Mouse (Mus musculus) mouse embryonic stem cell (cell line): ENCODE measurements around the gene Mlxipl.

Experiments
- in situ Hi-C, 2 experiments: fragments of 300-500 bp; cut with MboI; formaldehyde crosslinking; loops; 1 replicate in 1 of 2; 3 replicates in 1 of 2; pipeline ENCODE4 v1.14.3; 2019 to 2020; ENCODE audit warnings: low sequenced_read_pairs in 2 of 2, low pct_unique_long_range_greater_than_20kb in 1 of 2, mixed read lengths in 1 of 2; ENCODE audit not compliant: unreplicated experiment in 1 of 2

Gene Mlxipl

GRCm38 (mm10) chr5:135077564-135078481 is 11.9 kb upstream of the Mlxipl start, which contains the start of gene Vps37d:
TSS of gene Vps37d (minus strand) at chr5:135078266.
- in situ Hi-C loops = no loop called here

GRCm38 (mm10) chr5:135078482-135078810 is 11.2 kb upstream of the Mlxipl start:
- in situ Hi-C loops = no loop called here

DNA sequence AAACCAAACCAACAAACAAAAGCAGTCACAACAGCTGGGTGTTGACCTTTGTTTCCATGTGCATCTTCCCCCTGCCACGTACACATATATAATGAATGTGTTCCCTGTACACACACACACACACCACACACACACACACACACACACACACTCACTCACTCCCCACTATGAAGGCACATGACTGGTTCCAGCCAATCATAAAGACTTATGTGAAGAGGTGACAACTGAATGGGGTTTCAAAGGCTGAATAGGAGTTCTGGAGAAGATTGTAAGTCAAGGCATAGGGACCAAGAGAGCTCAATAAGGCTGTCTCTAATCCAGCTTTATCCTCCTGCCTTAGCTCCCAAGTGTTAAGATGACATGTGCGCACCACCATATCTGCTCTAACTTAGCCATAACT is 10.1 kb upstream of the Mlxipl start:
- in situ Hi-C loops = no loop called here

- in situ Hi-C loops = no loop called here
Observed at GRCm38 (mm10) chr5:135080539-135080938, 9.2 kb upstream of the Mlxipl start.

- in situ Hi-C loops = no loop called here
Observed at GRCm38 (mm10) chr5:135086871-135087270, 2.8 kb upstream of the Mlxipl start.

GRCm38 (mm10) chr5:135100981-135101380 is 11.3 kb downstream of the Mlxipl start:
- in situ Hi-C loops = loop anchor here (25.0 kb wide), 1 partner anchor 189 kb away; the partner anchor contains the start of genes Cldn13 (in 2 of the 2) and Tmem270 (in 2 of the 2)

GRCm38 (mm10) chr5:135103999-135104660 is 14.4 kb downstream of the Mlxipl start:
- in situ Hi-C loops = loop anchor here (25.0 kb wide), 1 partner anchor 192 kb away; the partner anchor contains the start of genes Cldn13 (in 2 of the 2) and Tmem270 (in 2 of the 2)

DNA sequence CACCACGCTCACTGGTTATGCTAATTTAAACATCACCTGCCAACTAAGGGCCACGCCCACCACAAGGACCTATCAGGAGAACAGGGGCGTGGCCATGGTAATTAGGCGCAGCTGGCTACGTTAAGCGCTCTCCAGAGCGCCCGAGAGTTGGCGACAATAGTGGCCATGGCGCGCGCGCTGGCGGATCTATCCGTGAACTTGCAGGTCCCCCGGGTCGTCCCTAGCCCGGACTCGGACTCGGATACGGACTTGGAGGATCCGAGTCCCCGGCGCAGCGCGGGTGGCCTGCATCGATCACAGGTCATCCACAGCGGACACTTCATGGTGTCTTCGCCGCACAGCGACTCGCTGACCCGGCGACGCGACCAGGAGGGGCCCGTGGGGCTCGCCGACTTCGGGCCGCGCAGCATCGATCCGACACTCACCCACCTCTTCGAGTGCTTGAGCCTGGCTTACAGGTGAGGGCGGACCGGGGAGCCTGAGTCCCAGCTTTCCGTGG is 17.1 kb downstream of the Mlxipl start:
- in situ Hi-C loops = loop anchor here (25.0 kb wide), 1 partner anchor 195 kb away; the partner anchor contains the start of genes Cldn13 (in 2 of the 2) and Tmem270 (in 2 of the 2)

GRCm38 (mm10) chr5:135107521-135108501 is 18.1 kb downstream of the Mlxipl start:
- in situ Hi-C loops = loop anchor here (25.0 kb wide), 1 partner anchor 196 kb away; the partner anchor contains the start of genes Cldn13 (in 2 of the 2) and Tmem270 (in 2 of the 2)

DNA sequence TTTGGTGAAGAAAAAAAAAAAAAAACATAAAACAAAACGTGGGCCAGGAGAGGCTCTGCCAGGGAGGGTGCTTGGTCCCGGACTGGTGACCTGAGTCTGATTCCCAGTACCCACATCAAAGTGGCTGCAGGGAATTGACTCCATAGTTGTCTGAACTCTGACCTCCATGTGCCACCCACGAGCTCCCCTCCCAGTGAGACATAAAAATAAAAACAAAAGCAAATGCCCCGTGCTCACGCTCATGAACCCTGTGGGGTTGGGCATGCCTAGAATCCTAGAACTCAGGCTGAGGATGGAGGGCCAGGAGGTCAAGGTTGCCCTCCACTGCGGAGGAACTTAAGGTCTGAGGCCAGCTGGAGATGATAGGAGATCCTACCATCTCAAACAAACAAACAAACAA is 19.3 kb downstream of the Mlxipl start:
- in situ Hi-C loops = loop anchor here (25.0 kb wide), 1 partner anchor 197 kb away; the partner anchor contains the start of genes Cldn13 (in 2 of the 2) and Tmem270 (in 2 of the 2)

- in situ Hi-C loops = loop anchor here (25.0 kb wide), 1 partner anchor 197 kb away; the partner anchor contains the start of genes Cldn13 (in 2 of the 2) and Tmem270 (in 2 of the 2)
Observed at GRCm38 (mm10) chr5:135109426-135109825, 19.7 kb downstream of the Mlxipl start.

DNA sequence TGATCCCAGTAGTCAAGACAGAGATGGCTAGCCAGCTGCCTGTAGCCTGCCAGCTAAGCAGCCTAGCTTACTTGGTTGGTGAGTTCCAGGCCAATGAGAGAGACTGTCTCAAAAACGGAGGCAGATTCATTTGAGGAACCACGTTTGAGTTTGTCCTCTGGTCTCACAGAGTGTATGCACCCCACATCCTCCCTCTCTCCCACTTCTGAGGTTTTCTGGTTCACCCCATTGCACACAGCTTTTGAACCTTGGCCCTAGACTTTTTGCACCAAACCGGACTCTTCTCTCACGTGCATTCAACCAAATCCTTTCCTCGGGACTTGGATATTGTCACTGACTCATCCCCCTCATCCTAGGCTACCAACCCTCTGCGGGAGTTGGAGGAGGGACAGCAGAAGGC is 20.3 kb downstream of the Mlxipl start:
- in situ Hi-C loops = loop anchor here (25.0 kb wide), 1 partner anchor 198 kb away; the partner anchor contains the start of genes Cldn13 (in 2 of the 2) and Tmem270 (in 2 of the 2)

- in situ Hi-C loops = loop anchor here (25.0 kb wide), 1 partner anchor 201 kb away; the partner anchor contains the start of genes Cldn13 (in 2 of the 2) and Tmem270 (in 2 of the 2)
Observed at GRCm38 (mm10) chr5:135113782-135114181, 24.1 kb downstream of the Mlxipl start.

DNA sequence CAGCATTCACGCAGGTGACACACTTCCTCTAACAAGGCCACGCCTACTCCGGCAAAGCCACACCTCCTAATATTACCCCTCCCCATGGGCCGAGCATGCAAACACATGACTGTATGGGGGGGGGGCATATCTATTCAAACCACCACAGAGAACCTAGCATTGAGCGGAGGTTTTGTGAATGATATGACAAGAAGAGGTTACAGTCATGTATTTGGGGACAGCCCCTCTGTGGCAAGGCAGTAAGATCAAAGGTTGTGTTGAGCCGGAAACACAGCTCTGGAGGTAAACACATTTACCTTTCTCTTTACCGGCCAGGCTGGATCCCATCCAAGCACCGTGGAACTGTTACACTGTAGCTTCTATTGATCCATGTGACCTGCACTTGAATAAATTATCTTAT is 25.6 kb downstream of the Mlxipl start:
- in situ Hi-C loops = loop anchor here (25.0 kb wide), 1 partner anchor 203 kb away; the partner anchor contains the start of genes Cldn13 (in 2 of the 2) and Tmem270 (in 2 of the 2)

- in situ Hi-C loops = loop anchor here (25.0 kb wide), 1 partner anchor 206 kb away; the partner anchor contains the start of genes Cldn13 (in 2 of the 2) and Tmem270 (in 2 of the 2)
Observed at GRCm38 (mm10) chr5:135118589-135119081, 28.9 kb downstream of the Mlxipl start.

DNA sequence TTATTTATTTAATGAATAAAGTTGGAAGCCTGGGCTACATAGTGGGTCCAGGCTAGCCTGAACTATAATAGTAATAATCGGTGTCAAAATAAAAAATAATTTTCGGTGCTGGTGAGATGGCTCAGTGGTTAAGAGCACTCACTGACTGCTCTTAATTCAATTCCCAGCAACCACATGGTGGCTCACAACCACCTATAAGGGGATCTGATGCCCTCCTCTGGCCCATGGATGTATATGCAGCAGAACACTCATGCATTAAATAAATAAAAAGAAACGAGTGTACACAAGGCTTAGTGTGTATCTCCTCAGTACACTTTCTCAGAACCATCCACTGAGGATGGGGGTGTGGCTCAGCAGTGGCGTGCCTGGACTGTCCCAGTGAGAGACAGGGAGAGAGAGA is 31.1 kb downstream of the Mlxipl start:
- in situ Hi-C loops = loop anchor here (25.0 kb wide), 1 partner anchor 208 kb away; the partner anchor contains the start of genes Cldn13 (in 2 of the 2) and Tmem270 (in 2 of the 2)

DNA sequence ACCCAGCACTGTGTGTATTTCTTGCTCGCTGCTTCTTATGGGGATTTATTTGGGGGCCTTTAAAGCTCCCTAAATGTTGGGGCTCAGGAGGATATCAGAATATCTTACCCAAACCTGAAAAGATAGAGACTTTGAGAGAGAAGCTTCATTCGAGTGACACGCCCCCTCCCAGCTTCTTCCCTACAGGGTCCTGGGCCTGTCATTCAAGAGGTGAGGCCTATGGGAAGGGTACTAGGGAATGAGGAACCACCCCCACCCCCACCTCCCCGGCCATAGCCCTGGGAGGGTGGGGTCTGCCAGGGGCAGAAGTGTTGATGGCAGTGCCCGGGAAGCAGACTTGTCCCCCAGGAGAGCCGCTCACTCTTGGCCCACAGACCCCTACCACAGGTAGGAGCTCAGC is 36.4 kb downstream of the Mlxipl start:
- in situ Hi-C loops = no loop called here
